Mouse (Mus musculus): ENCODE results near the gene 1700001P01Rik.

Gene 1700001P01Rik

DNA sequence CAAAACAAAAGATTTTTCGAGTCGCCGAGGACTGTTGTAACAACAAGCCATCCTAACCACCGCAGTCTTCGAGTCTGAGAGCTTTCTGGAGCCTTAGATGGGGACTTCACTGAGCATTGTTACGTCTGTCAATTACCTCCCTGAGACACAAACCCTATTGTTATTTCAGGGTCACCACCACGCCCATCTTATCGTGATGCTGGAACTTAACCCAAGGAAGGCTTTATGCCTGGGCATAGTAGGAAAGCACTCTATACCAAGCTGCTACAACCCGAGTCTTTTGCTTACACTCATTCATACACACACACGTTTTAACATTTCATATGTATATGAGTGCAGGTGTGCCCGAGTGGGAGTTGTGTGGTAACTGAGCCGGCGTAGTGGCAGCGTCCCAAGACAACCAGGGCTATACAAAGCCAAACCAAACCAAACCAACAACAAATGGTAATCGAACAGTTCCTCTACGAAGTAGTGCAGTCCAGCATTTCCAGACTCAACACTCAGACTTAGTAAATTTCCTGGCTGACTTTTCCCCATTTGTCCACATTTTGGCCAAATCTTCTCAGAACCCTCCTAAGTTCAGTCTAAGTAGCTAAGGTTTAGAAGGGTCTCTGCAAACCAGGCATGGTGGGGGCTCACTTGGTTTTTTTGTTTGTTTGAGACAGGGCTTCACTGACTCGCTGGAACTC is at the start of gene 1700001P01Rik:
1700001P01Rik (minus strand) TSS at position 111 of the 689 bp plus-strand sequence.
- no peak for DNase-seq

DNA sequence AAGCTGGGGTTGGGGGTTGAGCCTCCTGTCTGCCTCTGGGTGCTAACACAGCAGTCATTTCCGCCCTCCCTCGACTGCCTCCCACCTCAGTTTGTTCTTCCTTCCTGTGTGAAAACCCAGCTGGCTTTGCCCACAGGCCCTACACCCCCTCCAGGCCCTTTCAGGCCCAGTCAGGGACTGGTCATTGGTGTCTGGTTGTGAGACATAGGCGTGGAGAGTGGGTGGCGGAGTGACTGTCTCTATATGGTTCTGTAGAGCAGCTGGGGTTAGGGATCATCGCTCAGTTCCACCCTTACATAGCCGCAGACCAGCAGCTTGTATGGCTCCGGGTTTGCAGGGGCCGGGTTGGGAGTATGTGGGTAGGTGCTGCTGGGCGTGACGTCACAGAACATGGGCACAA is 49.6 kb upstream of the 1700001P01Rik start:
- no peak for DNase-seq

DNA sequence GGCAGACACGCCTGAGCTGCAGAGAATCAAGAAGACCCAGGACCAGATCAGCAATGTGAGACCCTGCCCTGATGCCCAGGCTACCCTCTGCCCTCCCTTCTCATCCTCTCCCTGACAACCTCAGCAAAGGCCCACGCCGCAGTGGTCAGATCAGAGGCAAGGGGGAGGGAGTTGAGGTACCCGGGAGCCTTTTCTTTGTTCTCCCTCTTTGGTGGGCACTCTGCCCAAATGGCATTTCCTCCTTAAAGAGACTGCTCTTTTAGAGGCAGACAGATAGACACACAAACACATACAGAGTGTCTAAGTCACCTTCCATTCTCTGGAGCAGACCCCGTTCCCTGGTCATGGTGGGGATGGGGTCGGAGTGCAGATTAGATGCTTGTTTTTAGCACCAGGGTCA is 49.2 kb upstream of the 1700001P01Rik start:
- DNase-seq, result no peak

DNA sequence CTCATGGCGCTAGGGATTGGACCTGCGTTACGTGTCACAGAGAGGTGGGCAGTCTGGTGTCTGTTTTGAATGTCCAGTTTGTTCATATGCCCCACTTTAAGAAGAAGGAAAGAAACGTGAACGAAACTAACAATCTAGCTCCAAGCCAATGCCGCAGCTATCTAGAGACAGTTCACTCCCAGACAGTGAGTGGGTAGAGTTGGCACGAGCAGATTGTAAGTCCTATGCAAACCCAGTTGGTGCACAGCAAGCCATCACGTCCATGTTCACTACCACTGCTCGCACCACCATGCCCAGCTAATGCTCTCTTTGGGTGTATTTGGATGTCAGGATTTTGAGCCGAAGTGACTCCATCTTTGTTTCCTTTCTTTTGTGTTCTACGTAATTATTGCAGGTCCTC is 48.5 kb upstream of the 1700001P01Rik start:
- no peak for DNase-seq

DNA sequence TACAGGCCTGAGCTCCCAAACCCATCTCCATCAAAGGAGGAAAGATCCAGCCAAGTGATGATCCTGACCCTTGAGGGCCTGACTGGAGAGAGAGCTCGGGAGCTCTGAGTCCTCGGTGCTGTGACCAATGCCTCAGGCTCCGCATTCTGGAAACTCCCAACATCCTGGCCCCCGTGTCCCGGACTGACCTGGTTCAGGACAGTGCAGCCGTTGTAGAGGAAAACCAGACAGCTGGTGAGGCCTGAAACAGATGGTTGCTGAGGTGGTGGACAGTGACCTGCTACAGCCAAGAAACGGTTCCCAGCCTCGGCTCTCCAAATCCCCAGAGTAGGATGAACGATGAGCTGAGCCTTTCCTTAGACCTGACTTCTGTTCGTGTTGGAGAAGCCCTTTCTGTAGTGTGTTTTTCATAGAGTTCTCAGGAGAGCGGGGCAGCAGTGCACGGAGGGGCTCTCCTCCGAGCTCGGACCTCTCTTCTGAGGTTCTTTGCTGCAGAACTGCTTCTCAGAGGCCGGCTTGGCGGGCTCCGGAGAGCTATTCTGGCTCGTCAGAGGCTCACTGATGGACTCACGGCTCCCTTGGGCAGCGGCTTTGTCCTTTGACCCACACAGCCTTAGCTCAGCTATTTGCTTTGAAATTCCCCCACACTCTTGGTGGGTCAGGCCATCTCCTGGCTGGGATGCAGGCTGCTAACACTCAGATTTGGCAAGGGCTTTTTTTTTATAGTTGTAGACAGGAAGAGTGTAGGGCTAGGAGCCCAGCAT is 47.3 kb upstream of the 1700001P01Rik start:
- DNase-seq, result peak; percentile 64 to 77

DNA sequence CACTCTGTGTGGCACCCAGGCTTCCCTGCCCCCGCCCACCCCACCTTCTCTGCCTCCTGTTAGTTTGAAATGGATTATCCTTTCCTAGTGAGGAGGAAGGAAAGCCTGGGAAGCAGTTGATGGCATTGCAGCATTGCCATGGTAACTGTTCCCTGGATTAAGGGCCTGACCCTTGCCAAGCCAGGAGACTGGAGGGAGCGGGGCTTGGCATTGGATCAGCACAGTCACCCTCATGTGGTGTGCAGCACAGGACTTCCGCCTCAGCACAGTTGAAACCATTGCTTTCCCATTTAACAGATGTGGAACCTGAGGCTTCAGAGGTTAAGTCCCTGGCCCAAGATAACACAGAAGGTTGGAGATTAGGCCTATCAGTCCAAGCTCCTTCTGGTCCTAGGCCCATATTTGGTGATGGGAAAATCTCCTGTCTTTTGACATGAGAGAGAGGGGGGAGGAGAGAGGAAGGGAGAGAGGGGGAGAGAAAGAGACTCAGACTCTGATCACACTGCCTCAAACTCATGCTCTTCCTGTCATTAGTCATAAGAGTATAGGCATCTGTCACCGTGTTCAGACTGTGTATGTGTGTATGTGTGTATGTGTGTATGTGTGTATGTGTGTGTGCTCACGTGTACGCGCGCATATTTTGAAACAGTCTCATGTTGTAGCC is 45.8 kb upstream of the 1700001P01Rik start:
- DNase-seq, result peak in 1 of 2 experiments; percentile 47

DNA sequence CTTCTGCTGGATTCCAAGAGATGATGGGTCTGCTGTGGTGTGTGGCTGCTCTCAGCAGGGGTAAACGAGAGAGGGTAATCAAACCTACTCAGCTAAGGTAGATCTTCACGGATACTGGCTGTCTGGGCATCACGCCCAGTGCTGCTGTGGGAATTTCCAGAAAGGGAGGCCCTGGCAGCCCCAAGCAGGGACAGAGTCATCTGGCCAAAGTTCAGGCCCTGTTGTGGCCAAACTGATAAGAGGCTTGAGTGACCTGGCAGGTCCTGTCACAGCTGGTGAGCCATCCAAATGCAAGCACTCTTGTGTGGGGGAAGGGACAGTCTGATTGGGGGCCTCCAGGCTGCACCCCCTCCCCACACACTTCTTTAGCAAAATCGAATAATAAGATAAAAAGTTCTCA is 45.1 kb upstream of the 1700001P01Rik start:
- peak; percentile 57 to 65 for DNase-seq

DNA sequence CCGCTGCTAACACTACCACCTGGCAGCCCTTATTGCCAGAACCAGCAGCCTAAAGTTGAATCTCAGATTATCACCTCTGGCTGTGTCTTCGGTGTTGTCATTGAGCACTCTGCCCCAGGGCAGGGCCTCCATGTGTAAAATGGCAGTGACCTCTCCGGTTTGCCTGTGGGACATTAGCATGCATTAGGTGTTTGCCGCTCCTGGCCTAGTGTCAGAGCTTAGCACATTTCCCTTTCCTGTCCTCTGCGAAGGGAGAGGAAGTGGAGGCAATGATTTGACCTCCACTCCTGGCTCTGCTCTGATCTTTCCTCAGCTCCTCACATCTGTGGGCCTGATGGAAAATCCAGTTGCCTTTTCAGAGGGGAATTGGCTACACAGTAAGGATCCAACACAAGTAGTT is 44.2 kb upstream of the 1700001P01Rik start:
- no peak for DNase-seq

DNA sequence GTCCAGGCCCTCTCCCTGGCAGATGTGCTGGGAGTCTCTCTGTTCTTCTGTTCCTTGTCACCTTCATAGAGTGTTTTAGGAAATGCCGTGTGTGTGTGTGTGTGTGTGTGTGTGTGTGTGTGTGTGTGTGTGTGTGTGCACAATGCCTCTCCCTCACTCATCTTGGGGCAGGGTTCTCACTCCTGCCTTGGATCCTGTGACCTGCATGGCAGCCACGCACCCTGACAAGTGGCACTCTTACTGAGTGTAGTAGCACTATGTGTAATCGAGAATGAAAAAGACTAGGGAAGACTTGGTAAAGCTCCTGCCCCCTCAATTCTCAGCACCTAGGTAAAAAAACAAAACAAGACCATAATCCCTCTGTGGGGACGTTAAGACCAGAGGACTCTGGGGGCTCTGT is 43.4 kb upstream of the 1700001P01Rik start:
- no peak for DNase-seq

DNA sequence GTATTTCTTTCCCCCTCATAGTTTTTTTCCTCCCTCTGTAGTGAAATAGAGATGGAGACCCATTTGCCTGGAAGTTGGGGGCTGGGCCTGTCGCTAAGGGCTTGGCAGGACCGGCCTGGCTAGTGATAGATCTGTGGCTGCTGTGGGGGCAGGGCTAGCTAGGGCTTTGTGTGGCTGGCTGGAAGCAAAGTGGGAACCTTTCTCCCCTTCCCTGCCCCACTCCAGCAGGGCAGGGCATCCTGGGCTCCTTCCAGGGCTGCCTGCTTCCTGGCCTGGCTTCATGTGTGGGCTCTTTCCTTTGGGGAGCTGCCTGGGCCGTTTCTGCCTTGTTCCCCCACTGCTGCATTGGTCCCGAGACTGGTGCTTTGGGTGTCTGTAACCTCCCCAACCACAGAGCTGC is 42.9 kb upstream of the 1700001P01Rik start:
- DNase-seq, result peak; percentile 56 to 68

DNA sequence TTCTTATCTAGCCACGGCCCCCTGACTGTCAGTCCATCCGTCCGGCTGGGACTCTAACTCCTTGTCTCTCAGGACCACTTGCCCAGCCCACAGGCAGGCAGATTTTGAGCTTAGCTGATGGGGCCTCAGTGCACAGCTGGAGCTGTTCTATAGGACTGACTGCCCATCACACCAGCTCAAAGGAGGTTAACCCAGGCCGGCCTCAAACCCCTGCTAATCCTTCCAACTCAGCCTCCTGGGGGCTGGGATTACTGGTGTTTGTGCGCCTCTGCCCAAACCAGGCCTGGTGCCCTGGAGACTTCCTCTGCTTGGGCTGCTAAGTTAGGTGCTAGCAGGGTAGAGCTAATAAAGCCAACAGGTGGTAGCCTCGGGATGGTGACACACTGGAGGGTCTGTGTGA is 42.3 kb upstream of the 1700001P01Rik start:
- DNase-seq, result no peak

DNA sequence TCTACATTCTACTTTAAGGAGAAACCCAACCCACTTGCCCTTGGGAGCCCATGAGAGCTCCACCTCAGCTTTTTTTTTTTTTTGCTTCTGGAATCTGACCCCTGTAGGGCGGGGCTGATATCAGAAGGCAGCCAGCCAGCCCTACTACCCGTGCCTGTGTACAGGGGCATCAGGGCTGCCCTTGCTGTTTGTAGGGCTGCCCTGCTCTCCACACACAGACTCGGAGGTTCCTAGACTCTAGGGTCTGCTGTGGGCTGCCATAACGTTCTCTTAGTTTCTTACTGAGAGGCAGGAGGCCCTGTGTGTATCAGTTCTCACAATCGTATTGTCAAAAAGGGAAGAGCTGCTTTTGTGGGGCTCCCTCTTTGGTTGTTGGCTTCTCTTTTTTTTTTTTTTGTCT is 41.7 kb upstream of the 1700001P01Rik start:
- no peak for DNase-seq

DNA sequence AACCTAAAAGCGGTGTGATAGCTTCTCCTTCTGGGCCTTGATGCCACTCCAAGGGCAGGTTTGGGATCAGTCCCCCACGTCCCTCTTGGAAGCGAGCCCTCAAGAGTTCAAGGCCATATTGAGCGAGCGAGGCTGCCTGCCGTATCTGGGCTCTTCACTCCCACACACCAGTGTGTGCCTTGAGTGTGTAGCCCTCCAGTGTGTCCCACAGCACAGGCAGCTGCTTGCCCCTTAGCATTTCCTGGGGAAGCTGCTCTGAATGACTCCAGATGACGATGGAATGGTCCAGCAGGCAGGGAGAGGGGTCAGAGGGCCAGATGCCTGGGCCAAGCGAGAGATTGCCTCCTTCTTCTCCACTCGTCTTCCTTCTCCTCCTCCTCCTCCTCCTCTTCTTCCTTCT is 41.2 kb upstream of the 1700001P01Rik start:
- DNase-seq, result no peak

DNA sequence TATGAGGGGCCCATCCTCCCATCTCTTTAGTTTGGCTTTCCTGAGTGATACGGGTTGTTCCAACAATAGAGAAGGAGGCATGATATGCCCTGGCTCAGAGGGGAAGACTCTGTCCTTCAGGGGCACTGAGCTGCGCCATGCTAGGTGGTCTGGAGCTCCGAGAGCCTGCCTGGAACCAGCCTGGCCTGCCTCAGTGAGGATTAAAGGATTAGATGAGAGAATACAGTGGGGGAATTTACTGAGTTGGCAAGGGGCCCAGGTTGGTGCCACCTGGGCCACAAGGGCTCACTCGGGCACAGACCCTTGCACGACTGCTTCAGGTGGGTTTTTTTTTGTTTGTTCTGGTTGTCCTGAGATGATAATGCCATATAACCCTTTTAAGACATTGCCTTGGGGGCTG is 40.5 kb upstream of the 1700001P01Rik start:
- DNase-seq, result peak in 1 of 2 experiments; percentile 49

DNA sequence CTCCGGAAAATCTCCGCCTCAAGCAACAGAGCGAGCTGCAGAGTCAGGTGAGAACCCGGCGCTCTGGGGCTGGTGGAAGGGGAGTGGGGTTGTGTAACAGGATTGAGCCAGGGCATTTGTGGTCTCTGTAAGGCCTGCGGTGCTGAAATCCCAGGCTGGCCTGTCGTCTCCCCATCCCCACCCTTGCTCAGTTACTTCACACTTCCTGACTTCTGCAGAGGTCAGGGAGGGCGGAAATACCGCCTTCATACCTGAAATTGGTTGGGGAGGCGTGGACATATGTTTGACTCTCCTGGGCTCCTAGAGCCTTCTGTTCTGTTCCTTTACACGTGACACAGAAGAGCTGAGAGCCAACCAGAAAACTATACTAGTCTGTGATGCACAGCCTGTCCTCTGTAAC is 40.0 kb upstream of the 1700001P01Rik start:
- DNase-seq, result no peak

DNA sequence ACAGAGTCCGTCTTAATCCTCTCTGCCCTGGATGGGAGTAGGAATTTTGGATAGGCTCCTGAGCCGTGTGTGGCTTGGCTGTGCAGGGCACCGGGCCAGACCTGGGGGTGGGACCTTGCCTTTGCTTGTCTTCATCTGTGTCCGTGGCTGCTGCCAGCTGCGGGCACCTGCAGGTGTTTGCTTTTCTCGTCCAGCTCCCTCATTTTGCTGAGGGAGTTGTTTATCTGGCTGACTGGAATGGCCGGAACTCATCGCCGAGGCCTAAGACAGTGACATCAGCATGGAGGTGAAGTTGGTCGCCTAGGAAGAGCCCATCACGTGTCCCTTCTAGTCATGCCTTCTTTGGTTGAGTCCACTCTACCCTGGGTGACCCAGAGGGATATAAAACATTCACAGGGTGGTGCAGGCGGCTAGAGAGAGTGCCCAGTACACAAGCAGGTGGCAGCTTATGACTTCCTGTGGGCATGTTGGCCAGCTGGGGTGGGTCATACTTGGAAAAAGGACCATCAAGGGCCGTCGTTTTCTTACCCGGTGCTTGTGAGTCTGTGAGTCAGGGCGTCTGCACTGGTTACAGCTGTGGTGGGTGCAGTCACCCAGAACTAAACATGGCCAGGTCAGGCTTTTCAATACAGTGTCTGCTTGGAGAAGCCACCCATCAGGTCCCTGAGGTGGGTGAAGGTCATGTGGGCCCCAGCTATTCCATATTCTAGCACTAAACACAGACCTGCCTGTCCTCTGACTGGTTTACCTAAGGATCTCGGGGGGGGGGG is 38.2 kb upstream of the 1700001P01Rik start:
- DNase-seq, result peak in 1 of 2 experiments; percentile 57

DNA sequence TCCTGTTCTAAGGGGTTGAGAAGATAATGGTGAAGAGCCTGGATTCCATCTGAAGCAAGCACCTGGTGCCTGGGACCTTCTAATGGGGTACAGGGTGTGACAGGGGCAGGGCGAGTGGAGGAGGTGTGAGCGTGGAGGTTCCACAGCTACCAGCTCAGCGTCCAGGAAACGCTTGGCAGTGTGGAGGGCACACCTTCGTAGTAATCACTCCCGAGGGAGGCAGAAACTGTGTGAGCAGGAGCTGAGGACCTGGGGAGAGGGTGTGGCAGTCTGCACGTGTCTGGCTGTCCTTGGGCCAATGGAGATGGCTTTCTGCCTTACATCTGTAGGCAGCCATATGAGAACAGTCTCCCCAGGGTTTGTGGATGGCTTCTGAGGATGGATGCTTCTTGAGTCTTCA is 37.4 kb upstream of the 1700001P01Rik start:
- DNase-seq, result no peak

DNA sequence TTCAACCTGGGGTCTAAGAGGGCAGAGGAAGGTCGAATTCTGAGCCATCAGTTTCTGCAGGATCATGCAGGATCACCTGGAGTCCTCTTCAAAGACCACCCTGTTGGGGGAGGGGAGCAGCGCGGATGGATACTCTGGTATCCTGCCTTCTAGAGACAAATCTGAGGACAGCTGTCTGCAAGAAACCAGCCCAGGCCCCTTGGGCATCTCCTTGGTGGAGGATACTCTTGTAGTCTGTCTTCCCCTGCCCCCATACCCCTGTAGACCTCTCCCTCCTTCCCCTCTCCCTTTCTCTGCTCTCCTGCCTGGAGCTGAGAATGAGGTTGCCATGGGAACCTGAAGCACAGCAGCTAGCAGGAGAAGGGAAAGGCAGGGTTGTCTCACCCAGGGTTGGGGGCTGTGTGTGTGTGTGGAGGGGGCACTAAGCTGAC is 36.8 kb upstream of the 1700001P01Rik start:
- peak in 1 of 2 experiments; percentile 46 for DNase-seq

DNA sequence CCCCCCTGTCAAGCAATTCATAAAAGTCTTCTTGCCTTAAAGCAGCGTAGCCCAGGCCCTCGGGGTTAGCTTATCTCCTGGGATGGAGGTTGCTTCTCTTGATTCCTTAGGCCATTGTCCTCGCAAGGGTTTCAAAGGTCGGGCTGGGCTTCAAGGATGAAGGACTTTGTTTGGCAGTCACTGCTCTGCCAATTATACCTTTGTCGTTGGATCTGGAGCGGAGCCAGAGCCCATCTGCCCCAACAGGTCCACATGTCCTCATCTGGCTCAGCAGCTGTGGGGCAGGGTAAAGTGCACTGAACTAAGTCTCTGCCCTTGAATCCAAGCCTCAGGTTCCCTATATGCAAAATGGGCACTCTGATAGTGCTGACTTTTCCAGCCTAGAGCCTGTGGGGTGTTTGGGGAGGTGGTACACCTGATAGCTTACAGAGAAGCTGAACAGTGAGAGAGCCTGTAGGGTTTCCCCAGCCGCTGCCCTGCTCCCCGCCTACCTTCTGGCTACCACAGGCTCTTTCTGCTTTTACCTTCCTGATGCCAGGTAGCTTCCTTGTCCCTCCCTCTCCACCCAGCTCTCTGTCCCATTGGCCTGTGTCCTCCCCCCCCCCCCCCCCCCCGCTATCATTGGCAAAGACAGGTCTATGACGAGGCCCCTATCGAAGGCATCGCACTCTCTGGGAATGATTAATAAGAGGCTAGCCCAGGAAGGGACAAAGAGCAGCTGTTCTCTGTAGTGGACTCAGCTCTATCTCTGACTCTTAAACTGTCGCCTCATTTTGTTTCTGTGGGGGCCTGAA is 36.0 kb upstream of the 1700001P01Rik start:
- DNase-seq, result peak in 1 of 2 experiments; percentile 39

DNA sequence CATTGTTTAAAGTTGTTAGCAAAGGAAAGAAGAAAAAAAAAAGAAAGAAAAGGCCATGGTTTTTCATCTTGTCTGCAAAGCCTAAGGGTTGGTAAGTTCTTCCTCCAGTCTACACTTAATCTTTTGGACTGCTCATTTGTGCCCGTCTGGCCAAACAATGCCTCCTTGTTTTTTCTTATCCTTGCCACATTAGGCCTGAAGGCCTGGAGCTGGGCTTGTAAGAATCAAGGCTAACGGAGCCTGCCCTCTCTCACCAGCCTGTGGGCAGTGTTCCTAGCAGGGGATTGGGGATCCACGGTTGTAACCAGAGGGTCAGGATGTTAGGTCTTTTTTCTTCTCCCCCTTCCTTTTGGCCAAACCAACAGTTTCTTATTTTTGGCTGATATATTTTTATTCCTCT is 35.3 kb upstream of the 1700001P01Rik start:
- DNase-seq, result no peak

DNA sequence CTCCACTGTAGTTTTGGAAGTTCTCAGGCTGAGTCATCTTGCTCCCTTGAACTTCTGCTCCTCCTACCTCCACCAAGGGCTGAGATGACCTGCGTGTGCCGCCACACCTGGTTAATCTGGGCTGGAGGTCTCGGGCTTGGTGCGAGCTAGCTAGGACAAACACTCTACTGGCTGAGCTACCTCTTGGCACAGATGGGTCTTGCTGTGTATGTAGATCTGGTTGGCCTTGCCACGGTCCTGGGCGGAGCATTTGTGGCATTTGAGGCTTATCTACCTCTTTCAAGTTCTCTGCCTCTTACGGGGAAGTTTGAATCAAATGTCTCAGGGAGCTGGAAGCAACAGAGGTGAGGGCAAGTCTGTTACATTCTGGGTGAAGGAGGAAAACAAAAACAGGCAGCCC is 34.6 kb upstream of the 1700001P01Rik start:
- DNase-seq, result peak; percentile 35 to 57

All from cerebellum, postnatal 14 days (tissue).